Mouse (Mus musculus) neural tube, embryonic 14.5 days (tissue): ENCODE measurements at regions not wholly inside any gene's neighbourhood (a gene's known extent, or its start where the extent isn't known, plus 50 kb on each side); places are given as distances from the start of the nearest gene placed in this dataset.
A peak's percentile ranks its signal among the peaks of the same experiment; 100 is the strongest.

Experiments
- ATAC-seq: fragments of 200-750 bp; cut with Nextera tagmentation; 2 replicates; pipeline ENCODE4 v1.8.0; 2017; ENCODE audit warnings: low read depth, mild to moderate bottlenecking, moderate TSS enrichment, moderate library complexity
- H3K27ac ChIP-seq: fragments of 300-500 bp; sonication (generic); 2 replicates; pipeline ENCODE4 v1.5.1; 2014; ENCODE audit warnings: low read depth, mild to moderate bottlenecking, control low read depth, low read length, moderate library complexity, mixed read lengths
- H3K27me3 ChIP-seq: fragments of 300-500 bp; sonication (generic); 2 replicates; pipeline ENCODE4 v1.6.1; 2014; ENCODE audit warnings: low read length; ENCODE audit not compliant: control insufficient read depth, insufficient read depth
- H3K36me3 ChIP-seq: fragments of 300-500 bp; sonication (generic); 2 replicates; pipeline ENCODE4 v1.6.1; 2014; ENCODE audit warnings: low read length, mixed read lengths; ENCODE audit not compliant: control insufficient read depth, insufficient read depth
- H3K4me1 ChIP-seq: fragments of 300-500 bp; sonication (generic); 2 replicates; pipeline ENCODE4 v1.6.1; 2014; ENCODE audit warnings: low read length; ENCODE audit not compliant: control insufficient read depth, insufficient read depth
- H3K4me2 ChIP-seq: fragments of 300-500 bp; sonication (generic); 2 replicates; pipeline ENCODE4 v1.6.1; 2014; ENCODE audit warnings: mild to moderate bottlenecking, low read depth, low read length, control low read depth
- H3K4me3 ChIP-seq: fragments of 300-500 bp; sonication (generic); 2 replicates; pipeline ENCODE4 v1.5.1; 2014; ENCODE audit warnings: low read depth, low read length, control low read depth, mixed read lengths
- H3K9ac ChIP-seq: fragments of 300-500 bp; sonication (generic); replicated peaks from 2 replicates; pipeline ENCODE4 v1.6.1; 2014; ENCODE audit warnings: low read depth, mild to moderate bottlenecking, control low read depth, low read length, mixed read lengths
- H3K9me3 ChIP-seq: fragments of 300-500 bp; sonication (generic); 2 replicates; pipeline ENCODE4 v1.6.1; 2016; ENCODE audit warnings: low read length; ENCODE audit not compliant: control insufficient read depth
- WGBS: fragments of 180-500 bp; shearing (Covaris S2); extraction: QIAGEN DNeasy Blood & Tissue Kit; methylation state at CpG from one replicate; pipeline ENCODE4 v1.1.7; 2014; 5-methylcytosine and 5-hydroxymethylcytosine counted together

DNA sequence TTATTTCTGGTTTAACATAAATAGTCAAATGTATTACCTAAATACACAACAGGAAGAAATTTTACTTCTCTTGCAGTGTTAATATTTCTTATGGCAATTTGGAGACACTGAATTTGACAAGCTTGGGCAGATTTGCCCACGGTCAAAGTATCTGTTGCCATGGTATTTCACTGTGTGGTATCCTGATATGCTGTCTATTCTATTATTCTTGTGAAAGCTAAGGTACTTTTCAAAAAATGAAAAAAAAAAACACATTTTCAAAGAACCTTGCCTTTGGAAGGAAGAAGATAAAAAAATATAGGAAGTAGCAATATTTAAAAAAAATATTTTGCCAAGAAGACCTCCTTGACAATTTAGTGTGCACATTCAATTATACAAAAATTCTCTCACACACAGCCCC lies 723.2 kb upstream of the Gje1 start:
- Histone ChIP-seq H3K4me1 (no peaks in the 10 kb centered on the region), H3K27ac (no peak overlapping the region), H3K27me3 (no peaks in the 10 kb centered on the region), H3K9ac (no peak overlapping the region), H3K9me3 (no peaks in the 10 kb centered on the region), H3K36me3 (no peaks in the 10 kb centered on the region), H3K4me2 (no peak overlapping the region), H3K4me3 (no peak overlapping the region)
- no peak for ATAC-seq
- WGBS, result 82% methylated on average over 1 of the region's 1 CpGs

GRCm38 (mm10) chr10:15426746-15427145 lies 708.7 kb upstream of the Gje1 start:
- WGBS, result 90% methylated on average over 2 of the region's 2 CpGs
- Histone ChIP-seq H3K27me3 (no peaks in the 10 kb centered on the region), H3K9me3 (no peaks in the 10 kb centered on the region), H3K4me3 (no peak overlapping the region), H3K27ac (no peak overlapping the region), H3K36me3 (no peaks in the 10 kb centered on the region), H3K9ac (no peak overlapping the region), H3K4me2 (no peak overlapping the region), H3K4me1 (no peaks in the 10 kb centered on the region)
- ATAC-seq, result no peak

- no peak overlapping the region for H3K4me3 ChIP-seq
- 29% methylated on average over 2 of the region's 2 CpGs for WGBS
- no peaks in the 10 kb centered on the region for H3K36me3 ChIP-seq
- H3K9me3 ChIP-seq, result no peaks in the 10 kb centered on the region
- no peak overlapping the region for H3K27ac ChIP-seq
- no peak overlapping the region for H3K4me2 ChIP-seq
- H3K9ac ChIP-seq, result no peak overlapping the region
- peak; percentile 46; the same call in 1 of the 2 replicates for ATAC-seq
- no peaks in the 10 kb centered on the region for H3K4me1 ChIP-seq
- H3K27me3 ChIP-seq, result no peaks in the 10 kb centered on the region
Observed at GRCm38 (mm10) chr10:15406211-15406610, 688.2 kb upstream of the Gje1 start.

GRCm38 (mm10) chr10:15405706-15406105 lies 687.7 kb upstream of the Gje1 start:
- Histone ChIP-seq H3K36me3 (no peaks in the 10 kb centered on the region), H3K4me1 (no peaks in the 10 kb centered on the region), H3K27ac (no peak overlapping the region), H3K4me3 (no peak overlapping the region), H3K4me2 (no peak overlapping the region), H3K9me3 (no peaks in the 10 kb centered on the region), H3K27me3 (no peaks in the 10 kb centered on the region), H3K9ac (no peak overlapping the region)
- 23% methylated on average over 3 of the region's 3 CpGs for WGBS
- ATAC-seq, result no peak

- H3K9me3 ChIP-seq, result no peaks in the 10 kb centered on the region
- no peak overlapping the region for H3K9ac ChIP-seq
- no peaks in the 10 kb centered on the region for H3K36me3 ChIP-seq
- no peak for ATAC-seq
- no peak overlapping the region for H3K4me2 ChIP-seq
- H3K27ac ChIP-seq, result no peak overlapping the region
- no peak overlapping the region for H3K4me3 ChIP-seq
- H3K4me1 ChIP-seq, result no peaks in the 10 kb centered on the region
- H3K27me3 ChIP-seq, result no peaks in the 10 kb centered on the region
Observed at GRCm38 (mm10) chr10:15399964-15400363, 682.0 kb upstream of the Gje1 start.

GRCm38 (mm10) chr10:15397114-15397513 lies 679.1 kb upstream of the Gje1 start:
- H3K9me3 ChIP-seq, result no peaks in the 10 kb centered on the region
- H3K4me1 ChIP-seq, result no peaks in the 10 kb centered on the region
- H3K9ac ChIP-seq, result no peak overlapping the region
- 44% methylated on average over 1 of the region's 1 CpGs for WGBS
- H3K36me3 ChIP-seq, result no peaks in the 10 kb centered on the region
- H3K27me3 ChIP-seq, result no peaks in the 10 kb centered on the region
- no peak for ATAC-seq
- H3K4me3 ChIP-seq, result no peak overlapping the region
- H3K4me2 ChIP-seq, result no peak overlapping the region
- no peak overlapping the region for H3K27ac ChIP-seq

DNA sequence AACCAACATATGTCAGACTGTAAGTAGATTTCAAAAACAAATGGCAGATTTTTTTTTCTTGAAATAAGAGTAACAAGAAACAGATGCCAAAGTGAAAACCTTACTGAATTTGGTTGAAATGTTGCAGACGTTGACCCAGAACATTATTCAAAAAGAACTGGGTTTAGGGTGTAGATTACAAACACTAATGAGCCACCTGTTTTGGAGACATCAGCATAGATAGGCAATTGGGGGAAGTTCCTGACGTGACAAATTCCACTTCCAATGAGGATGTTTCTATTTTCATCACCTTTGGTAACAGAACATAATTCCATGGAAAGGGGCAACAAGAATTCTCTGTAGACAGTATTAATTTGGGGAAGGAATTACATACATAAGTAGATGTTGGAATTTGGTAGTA lies 677.3 kb upstream of the Gje1 start:
- no peaks in the 10 kb centered on the region for H3K36me3 ChIP-seq
- H3K27me3 ChIP-seq, result no peaks in the 10 kb centered on the region
- no peak overlapping the region for H3K4me2 ChIP-seq
- no peak overlapping the region for H3K4me3 ChIP-seq
- WGBS, result 78% methylated on average over 2 of the region's 2 CpGs
- H3K27ac ChIP-seq, result no peak overlapping the region
- H3K9me3 ChIP-seq, result no peaks in the 10 kb centered on the region
- H3K9ac ChIP-seq, result no peak overlapping the region
- H3K4me1 ChIP-seq, result no peaks in the 10 kb centered on the region
- no peak for ATAC-seq

- no peak overlapping the region for H3K4me2 ChIP-seq
- H3K4me3 ChIP-seq, result no peak overlapping the region
- no peak for ATAC-seq
- no peak overlapping the region for H3K27ac ChIP-seq
- H3K4me1 ChIP-seq, result no peaks in the 10 kb centered on the region
- H3K27me3 ChIP-seq, result no peaks in the 10 kb centered on the region
- no peaks in the 10 kb centered on the region for H3K9me3 ChIP-seq
- H3K36me3 ChIP-seq, result no peaks in the 10 kb centered on the region
- 68% methylated on average over 5 of the region's 5 CpGs for WGBS
- H3K9ac ChIP-seq, result no peak overlapping the region
Observed at GRCm38 (mm10) chr10:15392027-15392816, 674.2 kb upstream of the Gje1 start.

DNA sequence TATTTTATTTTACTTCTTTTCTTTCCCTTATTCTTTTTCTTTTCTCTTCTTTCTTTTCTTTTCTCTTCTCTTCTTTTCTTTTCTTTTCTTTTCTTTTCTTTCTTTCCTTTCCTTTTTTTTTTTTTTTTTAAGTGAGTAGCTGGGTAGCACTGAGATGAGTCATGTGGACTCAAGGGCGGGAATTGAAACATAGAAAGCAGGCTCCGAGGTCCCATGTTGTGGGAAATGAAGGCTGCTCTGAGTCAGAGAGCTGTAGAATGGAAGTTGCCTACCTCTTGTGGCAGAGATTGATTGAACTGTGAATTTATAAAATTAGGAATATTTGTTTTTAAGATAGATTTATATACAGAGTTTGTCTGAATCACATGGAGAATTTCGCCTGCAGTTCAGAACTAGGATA lies 655.6 kb upstream of the Gje1 start:
- H3K27ac ChIP-seq, result no peak overlapping the region
- 93% methylated on average over 3 of the region's 3 CpGs for WGBS
- H3K27me3 ChIP-seq, result no peaks in the 10 kb centered on the region
- H3K4me1 ChIP-seq, result no peaks in the 10 kb centered on the region
- no peak overlapping the region for H3K4me2 ChIP-seq
- ATAC-seq, result no peak
- no peaks in the 10 kb centered on the region for H3K36me3 ChIP-seq
- no peak overlapping the region for H3K4me3 ChIP-seq
- no peaks in the 10 kb centered on the region for H3K9me3 ChIP-seq
- no peak overlapping the region for H3K9ac ChIP-seq
